Mouse (Mus musculus) ES-E14 (cell line): ENCODE data around the gene Snx5. TPM values are rescaled to one million over a fixed set of nuclear protein-coding genes. Genes with fewer than 3 reads are reported as not detected.
A peak's percentile ranks its signal among the peaks of the same experiment; 100 is the strongest.

Source experiments
- DNase-seq: peaks from one replicate; pipeline ENCODE4 v3.0.0-alpha.2; 2013; ENCODE audit warnings: low read depth, low spot score
- H3K27ac ChIP-seq: 2 replicates; pipeline ENCODE4 v1.5.1; 2012; ENCODE audit warnings: low read depth, mild to moderate bottlenecking, low read length, moderate library complexity, mixed read lengths; ENCODE audit not compliant: poor library complexity, insufficient read depth, severe bottlenecking
- H3K36me3 ChIP-seq: 2 replicates; pipeline ENCODE4 v1.6.1; 2012; ENCODE audit warnings: mild to moderate bottlenecking, low read length, moderate library complexity, mixed read lengths; ENCODE audit not compliant: control insufficient read depth, poor library complexity, insufficient read depth, severe bottlenecking
- H3K4me1 ChIP-seq, 2 experiments: fragments of 150-350 bp in 1 of 2; sonication (generic) in 1 of 2; 2 replicates each; pipeline ENCODE4 v1.6.1; 2012; ENCODE audit warnings: low read length in 2 of 2, mild to moderate bottlenecking in 1 of 2, mixed read lengths in 1 of 2; ENCODE audit not compliant: control insufficient read depth in 2 of 2, insufficient read depth in 2 of 2, poor library complexity in 1 of 2
- H3K4me3 ChIP-seq, 2 experiments: fragments of 150-350 bp in 1 of 2; sonication (generic) in 1 of 2; 2 replicates each; pipeline ENCODE4 v1.5.1; 2012; ENCODE audit warnings: low read length in 2 of 2, low read depth in 1 of 2, mild to moderate bottlenecking in 1 of 2, mixed read lengths in 1 of 2; ENCODE audit not compliant: insufficient read depth in 1 of 2, poor library complexity in 1 of 2, severe bottlenecking in 1 of 2
- H3K9ac ChIP-seq: 2 replicates; pipeline ENCODE4 v1.6.1; 2012; ENCODE audit warnings: low read depth, mild to moderate bottlenecking, low read length, mixed read lengths; ENCODE audit not compliant: poor library complexity, insufficient read depth, severe bottlenecking
- H3K9me3 ChIP-seq: fragments of 150-350 bp; sonication (generic); 2 replicates; pipeline ENCODE4 v1.6.1; 2012; ENCODE audit warnings: low read depth, mild to moderate bottlenecking, low read length; ENCODE audit not compliant: control insufficient read depth, insufficient read depth
- CHD2 ChIP-seq: IDR thresholded peaks from 2 replicates; pipeline ENCODE4 v1.6.1; 2014; ENCODE audit warnings: mild to moderate bottlenecking, low read depth, low read length, inconsistent platforms
- HCFC1 ChIP-seq: IDR thresholded peaks from 2 replicates; pipeline ENCODE4 v1.6.1; 2012; ENCODE audit warnings: low read length, inconsistent platforms, borderline replicate concordance; ENCODE audit not compliant: insufficient read depth
- MAFK ChIP-seq: IDR thresholded peaks from 2 replicates; pipeline ENCODE4 v1.6.1; 2014; ENCODE audit warnings: mild to moderate bottlenecking, low read depth, low read length, inconsistent platforms; ENCODE audit not compliant: insufficient read depth
- ZC3H11A ChIP-seq: IDR thresholded peaks from 2 replicates; pipeline ENCODE4 v1.6.1; 2012; ENCODE audit warnings: low read depth, mild to moderate bottlenecking, inconsistent platforms, low read length, borderline replicate concordance
- ZNF384 ChIP-seq: IDR thresholded peaks from 2 replicates; pipeline ENCODE4 v1.6.1; 2012; ENCODE audit warnings: low read depth, low read length, inconsistent platforms
- in situ Hi-C, 2 experiments: fragments of 600-800 bp; cut with MboI; formaldehyde crosslinking; loops; one replicate each; pipeline ENCODE4 v1.15.1; 2025; ENCODE audit warnings: low sequenced_read_pairs in 2 of 2, inconsistent platforms in 1 of 2; ENCODE audit not compliant: unreplicated experiment in 2 of 2
- total RNA-seq: library from RNA; depleted of rRNA; stranded (reverse); fragments of 300-350 nt; gene quantifications from 2 replicates; pipeline ENCODE4 v1.2.3, GENCODE M21; 2012

Snx5 gene
- total RNA-seq, 1 experiment = 236 TPM

DNA sequence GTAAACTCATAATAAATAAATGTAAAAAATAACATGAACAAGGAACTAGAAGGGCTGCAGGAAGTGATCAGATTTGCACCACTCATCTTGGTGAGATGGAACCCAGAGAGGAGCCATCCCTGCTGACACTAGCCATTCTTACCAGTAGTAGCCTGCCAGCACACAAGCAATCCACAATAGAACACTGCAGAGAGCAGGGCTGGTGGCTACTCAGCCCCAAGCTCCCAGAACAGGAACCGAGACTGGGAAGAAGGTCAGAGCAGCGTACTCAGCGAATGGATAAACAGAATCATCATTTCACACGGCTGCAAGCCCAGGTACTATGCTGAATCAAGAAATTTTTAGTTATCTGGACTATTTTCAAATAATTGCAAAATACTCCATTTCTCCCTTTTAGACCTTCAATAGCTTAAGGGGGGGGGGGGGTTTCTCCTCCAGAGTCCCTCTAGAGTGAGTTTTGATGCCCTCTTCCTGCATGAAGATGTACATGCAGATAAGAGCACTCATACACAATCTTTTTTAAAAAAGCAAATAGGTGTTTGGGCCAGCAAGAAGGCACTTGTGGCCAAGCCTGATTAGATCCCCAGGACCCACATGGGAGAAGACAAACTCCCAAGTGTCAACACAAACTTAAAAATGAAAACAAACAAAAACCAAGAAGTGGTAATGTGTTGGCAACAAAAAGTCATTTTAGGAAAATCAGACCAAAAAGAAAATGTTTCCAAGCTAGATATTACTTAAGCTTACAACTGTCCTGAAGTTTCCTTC, 4.6 kb downstream of the Snx5 start:
- peaks cover 0 to 6% of the 10 kb centered on the region in 2 experiments; a peak in 2 of 4 replicates for H3K4me1 ChIP-seq
- in situ Hi-C loops = no loop called here
- TF ChIP-seq CHD2 = no peak
- TF ChIP-seq MAFK = no peak
- H3K27ac ChIP-seq = no peak overlapping the region
- DNase-seq = no peak
- H3K9ac ChIP-seq = peak overlapping the region; percentile 47
- peaks cover 29% of the 10 kb centered on the region for H3K36me3 ChIP-seq
- H3K4me3 ChIP-seq = peak overlapping the region; percentile 89 to 97
- H3K9me3 ChIP-seq = no peaks in the 10 kb centered on the region

DNA sequence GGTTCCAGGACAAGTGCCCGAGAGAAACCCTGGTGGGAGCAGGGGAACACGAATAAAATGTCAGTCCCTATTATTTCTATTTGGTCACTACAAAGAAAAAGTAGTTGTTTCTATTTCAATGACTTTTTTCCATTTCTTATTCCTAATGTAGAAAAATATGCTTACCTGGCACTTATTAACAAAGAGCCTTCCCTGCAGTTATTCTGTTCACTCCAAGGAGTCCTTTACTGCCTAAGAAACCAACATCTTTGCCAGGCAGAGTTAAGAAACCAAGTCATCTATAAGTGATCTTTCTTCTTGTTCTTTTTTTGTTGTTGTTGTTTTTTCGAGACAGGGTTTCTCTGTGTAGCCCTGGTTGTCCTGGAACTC, 5.6 kb downstream of the Snx5 start:
- no peak for TF ChIP-seq HCFC1
- TF ChIP-seq ZC3H11A = no peak
- peak; percentile 83 for TF ChIP-seq MAFK
- in situ Hi-C loops = no loop called here

DNA sequence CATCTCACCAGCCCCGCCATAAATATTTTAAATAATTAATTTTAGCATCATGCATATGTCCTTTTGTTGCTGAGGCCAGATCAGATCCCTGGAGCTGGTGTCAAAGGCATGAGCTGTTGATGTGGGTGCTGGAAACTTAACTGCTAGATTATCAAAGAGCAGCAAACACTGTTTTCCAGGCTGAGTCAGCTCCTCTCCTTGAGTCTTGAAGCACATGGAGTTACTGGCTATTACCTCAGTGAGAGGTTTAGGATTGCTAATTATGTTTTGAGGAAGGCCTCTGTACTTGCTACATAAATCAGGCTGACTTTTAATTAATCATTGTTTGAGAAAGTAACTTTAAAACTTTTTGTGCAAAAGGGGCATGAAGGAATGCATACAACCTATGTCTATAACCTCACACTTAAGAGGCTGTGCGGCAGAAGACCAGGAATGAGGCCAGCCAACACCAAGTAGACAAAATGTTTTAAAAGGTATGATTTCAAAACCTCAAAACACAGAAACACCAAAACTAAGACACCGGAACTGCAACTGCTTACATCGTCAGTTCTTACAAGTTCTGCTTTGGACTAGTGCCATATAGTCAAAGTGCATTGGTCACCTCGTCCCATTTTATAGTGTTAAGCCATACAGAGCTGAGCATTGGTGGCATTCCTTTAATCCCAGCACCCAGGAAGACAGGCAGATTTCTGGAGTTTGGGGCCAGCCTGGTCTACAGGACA, 6.1 kb downstream of the Snx5 start:
- Histone ChIP-seq H3K4me3 (peak overlapping the region; percentile 2 to 36; a peak in 3 of 4 replicates), H3K9me3 (no peaks in the 10 kb centered on the region), H3K36me3 (peaks cover 36% of the 10 kb centered on the region), H3K27ac (no peak overlapping the region), H3K4me1 (peaks cover 0 to 6% of the 10 kb centered on the region in 2 experiments; a peak in 2 of 4 replicates), H3K9ac (peak overlapping the region; percentile 55; the same call in 1 of the 2 replicates)
- DNase-seq = no peak
- TF ChIP-seq MAFK = no peak
- no peak for TF ChIP-seq HCFC1
- no peak for TF ChIP-seq CHD2
- TF ChIP-seq ZC3H11A = no peak
- TF ChIP-seq ZNF384 = no peak
- in situ Hi-C loops = no loop called here

More for the DNA sequence above, 5.6 kb downstream of the Snx5 start:
- Histone ChIP-seq H3K36me3 (peaks cover 35% of the 10 kb centered on the region), H3K4me1 (peaks cover 0 to 6% of the 10 kb centered on the region in 2 experiments; a peak in 2 of 4 replicates), H3K9ac (peak overlapping the region; percentile 55; the same call in 1 of the 2 replicates), H3K9me3 (no peaks in the 10 kb centered on the region), H3K27ac (no peak overlapping the region), H3K4me3 (peak overlapping the region in 1 of 2 experiments; percentile 36; a peak in 2 of 4 replicates)
- no peak for DNase-seq

DNA sequence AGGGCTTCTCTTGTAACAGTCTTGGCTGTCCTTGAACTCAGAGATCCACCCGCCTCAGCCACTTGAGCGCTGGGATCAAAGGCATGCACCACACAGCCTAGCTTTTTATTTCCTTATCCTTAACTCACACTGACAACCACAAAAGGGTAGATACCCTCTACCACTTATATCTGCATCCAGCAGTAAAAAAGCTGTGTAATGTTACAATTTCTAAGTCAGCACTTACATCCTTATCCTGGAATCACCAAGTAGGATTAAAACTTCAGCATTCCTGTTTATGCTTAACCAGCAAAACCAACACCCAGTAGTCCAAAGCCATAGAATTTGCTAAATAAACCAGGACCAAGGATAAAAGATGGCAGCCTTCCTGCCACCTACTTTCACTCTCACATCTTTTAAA, 7.9 kb downstream of the Snx5 start:
- in situ Hi-C loops = no loop called here
- TF ChIP-seq ZNF384 = no peak
- no peak for TF ChIP-seq HCFC1
- TF ChIP-seq MAFK = peak; percentile 69
- no peaks in the 10 kb centered on the region for H3K9me3 ChIP-seq
- H3K9ac ChIP-seq = no peak overlapping the region; the same call in 1 of the 2 replicates
- H3K36me3 ChIP-seq = peaks cover 42% of the 10 kb centered on the region
- DNase-seq = no peak
- no peak overlapping the region for H3K27ac ChIP-seq
- peak overlapping the region in 1 of 2 experiments; percentile 7; a peak in 1 of 4 replicates for H3K4me3 ChIP-seq
- H3K4me1 ChIP-seq = peaks cover 0 to 6% of the 10 kb centered on the region in 2 experiments; a peak in 2 of 4 replicates
